Mouse (Mus musculus) lung, postnatal 14 days (tissue): Measurements from ENCODE around the gene Nbea.

ENCODE experiments used
- DNase-seq: peaks from one replicate; pipeline ENCODE4 v3.0.0; 2021

Gene Nbea

DNA sequence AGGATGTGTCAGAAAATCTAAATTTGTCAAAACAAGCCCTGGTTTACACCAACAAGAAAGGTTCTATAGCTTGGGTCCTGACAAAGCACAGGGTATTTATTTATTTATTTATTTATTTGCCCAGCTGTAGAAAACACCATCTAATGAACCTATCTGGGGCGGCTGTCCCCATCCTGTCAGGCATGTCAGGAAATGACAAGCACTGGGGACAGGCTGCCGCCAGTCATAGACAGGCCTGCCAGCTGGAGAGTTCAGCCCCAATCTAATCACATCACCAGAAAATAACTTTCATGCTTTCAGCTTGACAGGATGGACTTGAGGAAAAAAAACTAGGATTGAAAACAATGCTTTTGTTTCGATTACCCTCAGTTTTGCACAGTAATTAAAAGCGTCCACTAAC, 440.8 kb downstream of the Nbea start:
- DNase-seq: no peak

DNA sequence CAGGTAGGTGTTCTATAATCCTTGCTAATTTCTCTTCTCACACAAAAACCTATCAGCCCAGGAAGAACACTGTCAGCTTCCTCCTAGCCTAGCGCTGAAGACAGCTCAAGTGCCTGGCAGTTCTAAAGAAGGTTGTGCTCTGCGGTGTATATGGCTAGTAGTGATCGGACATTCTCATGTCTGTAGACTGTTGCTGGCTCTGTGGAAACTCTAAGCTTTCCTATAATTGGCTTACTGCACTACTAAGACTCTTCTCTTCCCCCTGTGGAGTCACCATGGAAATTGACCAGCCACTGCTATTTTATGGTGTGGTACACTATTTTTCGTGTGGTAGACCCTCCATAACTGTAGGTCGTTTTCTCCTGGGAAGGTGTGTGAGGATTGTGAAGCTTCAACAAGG, 441.3 kb downstream of the Nbea start:
- DNase-seq: no peak

DNA sequence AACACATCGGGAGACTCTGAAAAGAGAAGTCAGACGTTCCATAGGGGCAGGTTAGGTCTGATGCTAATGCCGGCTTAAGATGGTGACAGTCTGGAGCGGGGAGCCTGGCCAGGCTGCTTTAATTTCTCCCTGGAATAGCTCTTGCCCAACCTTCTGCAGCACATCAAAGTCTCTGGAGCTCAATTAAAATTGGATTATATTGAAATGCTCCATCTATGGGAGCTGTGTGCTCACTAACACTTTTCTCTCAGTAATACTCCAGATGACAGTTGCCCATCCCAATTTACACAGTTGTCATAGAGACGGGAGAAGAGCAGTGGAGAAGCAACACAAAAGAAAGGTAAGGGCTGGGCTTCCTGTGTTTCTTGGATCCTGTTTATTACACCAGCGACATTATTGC, 442.1 kb downstream of the Nbea start:
- DNase-seq: no peak

DNA sequence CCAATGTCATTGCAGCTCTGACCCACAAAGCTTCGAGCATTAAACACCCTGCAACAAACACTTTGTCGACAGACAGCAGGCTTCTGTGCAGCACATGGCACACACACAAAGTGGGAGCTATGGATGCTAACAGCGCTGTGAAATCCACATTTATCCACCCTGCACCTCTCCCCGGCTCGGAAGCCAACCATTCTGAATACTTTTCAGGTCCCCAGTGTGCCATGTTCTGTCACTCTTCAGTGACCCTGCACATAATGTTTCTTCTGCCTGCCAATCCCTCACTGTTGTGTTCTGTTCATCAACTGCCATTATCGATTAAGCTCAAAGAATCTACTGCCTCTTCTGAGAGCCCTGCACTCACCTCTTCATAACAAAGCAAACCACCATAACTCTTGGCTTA, 449.8 kb downstream of the Nbea start:
- no peak for DNase-seq

DNA sequence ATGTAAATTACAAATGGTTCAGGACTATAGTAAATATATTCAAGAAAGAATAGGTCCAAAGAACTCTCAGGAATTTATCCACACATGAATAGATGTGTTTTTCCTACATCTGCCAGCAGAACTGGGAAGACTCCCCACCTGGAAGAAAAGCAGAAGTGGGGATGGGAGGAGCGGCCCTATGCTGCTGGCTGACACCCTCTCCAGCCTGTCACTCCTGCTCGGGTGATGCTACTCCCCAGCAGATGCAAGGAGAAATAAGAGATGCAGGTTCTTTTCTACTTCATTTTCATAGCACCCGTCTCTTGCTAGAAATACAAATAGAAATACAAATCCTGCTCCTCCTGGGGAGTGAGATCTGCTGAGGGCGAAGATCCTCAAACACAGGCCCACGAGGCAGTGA, 453.0 kb downstream of the Nbea start:
- DNase-seq: no peak

DNA sequence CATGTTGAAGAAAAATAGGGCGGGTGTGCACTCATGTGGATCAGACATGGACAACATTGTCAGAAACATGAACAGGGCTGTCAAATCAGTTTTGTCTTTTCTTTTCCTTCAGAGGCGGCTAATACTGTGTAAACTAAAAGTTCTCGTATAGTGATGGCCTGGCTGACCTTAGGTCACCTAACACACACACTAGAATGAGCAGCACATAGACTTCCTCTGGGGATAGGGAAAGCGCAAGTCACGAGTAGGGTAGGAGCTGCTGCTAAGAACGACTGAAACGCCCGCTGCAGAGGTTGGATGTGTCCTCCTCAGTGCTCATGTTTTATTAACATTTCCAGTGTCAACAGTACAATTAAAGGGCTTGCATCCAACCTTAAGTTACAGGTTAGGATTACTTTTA, 453.4 kb downstream of the Nbea start:
- DNase-seq: no peak

DNA sequence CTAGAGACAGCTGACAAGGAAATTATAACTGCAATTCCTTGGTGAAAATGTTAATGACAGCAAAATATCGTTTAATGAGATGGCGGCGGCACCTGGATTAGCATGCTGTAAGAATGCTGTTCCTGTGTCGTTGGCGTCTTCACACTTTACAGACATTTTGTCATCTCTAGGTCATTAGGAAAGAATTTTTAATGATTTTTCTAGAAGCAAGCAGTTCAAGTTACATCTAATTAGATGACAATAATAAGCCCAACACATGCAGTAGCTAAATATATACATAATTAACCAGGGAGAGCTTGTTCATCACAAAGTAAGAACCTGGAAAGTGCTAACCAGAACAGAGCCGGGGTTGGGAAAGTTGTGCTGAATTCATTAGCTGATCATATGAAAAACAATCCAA, 469.2 kb downstream of the Nbea start:
- DNase-seq: no peak

DNA sequence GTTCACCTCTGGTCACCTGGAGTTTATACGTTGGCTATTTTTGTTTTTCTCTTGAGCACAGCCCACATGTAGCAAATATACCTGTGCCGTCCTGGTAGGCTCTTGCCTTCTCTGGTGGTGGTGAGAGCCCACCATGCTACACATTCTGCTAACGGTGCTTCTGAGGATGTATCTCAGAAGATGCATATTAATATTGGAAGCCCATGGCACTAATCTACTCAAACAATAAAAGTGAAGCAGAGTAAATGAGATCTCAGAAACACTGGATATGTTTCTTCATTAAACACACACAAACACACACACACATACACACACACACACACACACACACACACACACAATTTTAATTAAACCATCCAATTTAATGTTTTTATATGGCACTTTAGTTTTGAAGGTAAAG, 469.6 kb downstream of the Nbea start:
- DNase-seq: no peak

DNA sequence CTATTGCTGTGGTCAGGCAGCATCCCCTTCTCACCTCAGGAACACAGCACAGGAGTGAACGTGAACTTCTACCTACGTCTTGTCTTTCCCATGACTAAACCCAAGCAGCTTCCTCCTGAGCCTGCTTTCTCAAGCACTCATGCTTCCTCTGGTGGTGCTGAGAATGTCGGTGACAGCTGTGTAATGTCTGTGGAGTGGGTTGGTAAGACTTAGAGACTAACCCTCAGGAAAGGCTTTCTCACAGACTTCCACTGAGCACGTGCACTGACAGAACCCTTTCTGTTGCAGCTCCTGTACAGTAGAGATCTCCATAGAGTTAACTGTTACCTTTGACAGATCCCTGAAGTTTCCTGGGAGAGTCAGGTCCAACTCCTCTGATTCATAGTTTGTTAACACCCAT, 473.2 kb downstream of the Nbea start:
- DNase-seq: no peak

DNA sequence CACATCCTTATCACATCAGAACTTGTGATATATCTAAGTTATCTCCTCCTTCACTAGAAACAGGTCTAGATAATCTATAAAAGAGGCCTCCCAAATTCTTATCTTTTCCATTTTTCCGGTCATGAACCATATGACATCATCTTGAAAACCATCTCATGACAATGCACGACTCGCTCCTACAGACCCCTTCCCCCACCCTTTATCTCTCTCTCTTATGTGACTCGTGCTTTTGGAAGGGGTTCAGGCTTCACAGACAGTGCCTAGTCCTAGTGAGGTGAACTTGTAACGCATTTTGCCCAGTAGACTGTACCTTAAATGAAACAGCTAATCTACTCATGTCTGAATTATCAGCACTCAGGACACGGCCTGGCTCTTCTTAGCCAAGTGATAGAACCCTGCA, 481.9 kb downstream of the Nbea start:
- no peak for DNase-seq

DNA sequence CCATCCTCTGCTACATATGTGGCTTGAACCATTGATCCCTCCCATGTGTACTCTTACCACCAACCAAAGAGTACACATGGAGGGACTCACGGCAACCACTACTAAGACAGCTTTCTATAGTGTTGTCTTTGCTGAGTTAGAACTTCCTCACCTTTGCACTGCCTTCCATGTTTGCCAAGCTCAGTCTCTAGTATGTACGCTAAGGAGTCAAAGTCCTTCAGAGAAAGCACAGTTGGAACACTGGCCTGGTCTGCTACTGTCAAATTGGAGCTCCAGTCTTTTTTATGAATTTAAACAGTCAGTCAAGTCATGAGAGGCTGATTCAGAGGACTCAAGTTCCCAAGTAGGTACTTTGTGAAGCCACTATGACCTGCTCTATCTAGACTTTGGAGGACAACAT, 486.3 kb downstream of the Nbea start:
- DNase-seq: no peak

DNA sequence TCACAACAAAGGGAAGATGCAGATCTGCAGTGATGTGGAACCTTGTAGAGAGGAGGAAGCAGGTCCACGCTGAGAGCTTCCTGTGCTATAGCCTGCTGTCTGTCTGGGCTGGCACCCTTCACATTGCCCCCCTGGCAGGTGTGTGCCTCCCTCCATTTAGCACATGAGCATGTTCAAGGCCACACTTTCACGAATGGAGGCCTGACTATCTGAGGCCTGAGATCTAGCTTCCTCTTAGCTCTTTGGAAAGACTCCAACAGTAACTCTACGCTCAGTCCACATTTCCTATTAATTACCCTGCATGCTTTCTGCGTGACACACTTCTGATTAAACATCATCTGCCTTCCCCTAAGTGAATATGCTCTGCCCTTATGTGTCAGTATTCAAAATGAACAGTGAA, 490.4 kb downstream of the Nbea start:
- no peak for DNase-seq

DNA sequence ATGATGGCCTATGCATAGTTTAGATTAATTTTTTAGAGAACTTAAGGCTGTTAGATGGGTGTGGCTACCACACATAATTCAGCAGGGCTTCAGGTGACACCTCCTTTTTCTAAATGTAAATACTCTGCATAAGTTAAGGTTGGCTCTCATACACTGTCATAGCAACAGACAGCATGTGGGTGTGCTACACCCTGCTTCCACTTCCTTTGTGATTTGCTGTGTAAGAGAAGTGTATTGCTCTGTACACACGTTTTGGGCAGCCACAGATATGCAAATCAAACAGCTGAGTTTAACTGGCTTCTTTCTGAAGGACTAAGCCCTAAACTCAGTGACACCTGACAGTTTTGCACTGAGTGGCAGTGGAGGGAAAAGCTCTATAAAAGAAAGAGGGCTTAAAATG, 495.4 kb downstream of the Nbea start:
- DNase-seq: no peak

DNA sequence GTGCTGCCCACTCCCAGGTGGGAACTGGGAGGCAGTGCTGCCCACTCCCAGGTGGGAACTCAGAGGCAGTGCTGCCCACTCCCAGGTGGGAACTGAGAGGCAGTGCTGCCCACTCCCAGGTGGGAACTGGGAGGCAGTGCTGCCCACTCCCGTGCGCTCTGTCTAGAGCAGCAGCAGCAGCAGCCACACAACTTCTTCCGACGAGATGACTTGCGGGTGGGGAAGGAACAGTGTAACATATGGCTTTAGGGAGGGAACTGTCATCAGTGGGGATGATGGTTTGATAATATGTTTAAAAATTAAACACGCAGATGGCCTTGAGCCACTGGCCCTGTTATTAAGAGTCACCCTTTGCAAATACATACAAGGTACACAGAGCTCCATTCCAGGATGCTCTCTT, 496.5 kb downstream of the Nbea start:
- no peak for DNase-seq

DNA sequence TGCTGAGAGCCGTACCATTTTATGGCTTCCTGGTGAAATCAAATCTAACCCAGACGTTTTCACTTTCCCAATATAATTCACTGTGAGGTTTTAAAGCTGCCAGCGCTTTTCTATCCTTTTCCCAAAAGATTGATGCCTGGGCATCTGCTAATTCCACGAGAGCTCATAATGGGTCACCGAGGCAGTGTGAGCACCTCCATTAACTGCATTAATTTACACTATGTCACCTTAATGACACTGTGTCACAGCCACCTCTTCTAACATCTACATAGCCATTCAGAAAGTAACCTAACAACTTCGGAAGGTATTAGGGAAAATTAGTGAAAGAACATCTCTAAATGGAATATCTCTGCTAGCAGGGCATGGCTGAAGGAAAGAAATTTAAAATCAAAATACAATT, 497.9 kb downstream of the Nbea start:
- DNase-seq: no peak

DNA sequence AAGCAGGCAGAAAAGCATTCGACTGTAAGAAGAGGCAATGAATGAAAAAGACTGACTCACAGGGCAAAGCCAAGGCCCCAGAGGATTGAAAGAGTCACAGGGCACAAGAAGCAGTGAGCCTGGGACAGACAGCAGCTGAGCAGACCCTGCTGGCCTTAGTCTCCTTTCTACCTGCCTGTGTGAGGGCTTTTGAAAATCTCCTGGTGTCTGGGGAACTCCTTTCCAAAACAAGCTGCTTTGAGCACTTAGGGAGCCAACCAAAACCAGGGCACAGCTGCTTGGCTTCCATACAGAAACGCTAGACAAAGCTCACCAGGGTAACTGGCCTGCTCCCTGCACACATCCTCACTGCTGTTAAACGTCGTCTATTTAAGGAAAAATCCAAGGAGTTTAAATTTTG, 498.6 kb downstream of the Nbea start:
- no peak for DNase-seq

DNA sequence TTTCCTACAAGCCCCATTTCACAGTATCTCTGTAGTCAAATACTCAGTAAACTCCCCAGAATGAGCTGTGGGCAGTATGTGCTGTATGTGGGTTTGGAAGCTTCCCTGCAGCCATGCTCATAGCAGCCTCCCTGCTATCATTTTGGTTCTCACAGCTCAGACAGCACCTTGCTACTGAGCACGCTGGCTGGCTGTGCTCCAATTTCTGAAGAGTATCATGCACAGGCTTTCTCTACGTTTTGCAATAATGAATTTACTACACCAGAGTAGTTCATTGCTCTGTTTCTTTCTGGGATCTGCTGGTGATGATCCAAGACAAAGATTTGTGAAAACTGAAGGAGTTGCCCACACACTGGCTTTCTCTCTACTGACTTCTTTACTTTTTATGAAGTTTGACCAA, 505.8 kb downstream of the Nbea start:
- DNase-seq: no peak

DNA sequence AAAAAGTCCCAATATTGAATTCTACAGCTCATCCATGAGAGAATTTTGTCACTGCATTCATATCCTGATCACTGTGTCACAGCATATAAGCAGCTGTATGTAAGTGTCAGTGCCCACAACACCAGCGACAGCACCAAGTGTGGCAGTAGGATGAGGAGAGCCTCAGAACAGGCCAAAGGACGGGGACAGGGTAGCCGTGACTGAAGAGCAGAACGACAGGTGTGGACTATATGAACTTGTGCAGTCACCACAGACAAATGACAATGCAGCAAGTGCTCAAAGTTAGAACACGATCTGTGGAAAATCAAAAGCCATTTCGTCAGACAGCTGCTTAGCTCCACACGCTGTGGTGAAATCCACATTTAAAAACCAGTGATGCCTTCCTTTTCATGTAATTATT, 509.3 kb downstream of the Nbea start:
- no peak for DNase-seq

DNA sequence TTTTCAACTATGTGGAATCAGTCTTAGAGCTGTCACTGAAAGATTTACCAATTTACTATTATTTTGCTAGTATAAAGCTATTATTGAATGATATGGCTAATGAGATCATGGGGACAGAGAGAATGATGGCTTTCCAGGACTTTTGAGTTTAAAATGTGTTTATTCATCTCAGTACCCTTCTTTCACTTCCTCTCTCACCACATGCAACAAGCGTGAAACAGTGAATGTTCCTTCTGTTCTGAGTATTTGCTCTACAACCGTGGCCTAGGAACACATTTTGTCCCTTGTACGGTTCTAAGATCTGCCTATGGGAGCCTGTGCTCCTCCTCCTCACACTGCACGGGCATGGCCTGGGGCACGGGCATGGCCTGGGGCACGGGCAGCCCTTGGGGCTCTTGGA, 516.5 kb downstream of the Nbea start:
- DNase-seq: no peak

DNA sequence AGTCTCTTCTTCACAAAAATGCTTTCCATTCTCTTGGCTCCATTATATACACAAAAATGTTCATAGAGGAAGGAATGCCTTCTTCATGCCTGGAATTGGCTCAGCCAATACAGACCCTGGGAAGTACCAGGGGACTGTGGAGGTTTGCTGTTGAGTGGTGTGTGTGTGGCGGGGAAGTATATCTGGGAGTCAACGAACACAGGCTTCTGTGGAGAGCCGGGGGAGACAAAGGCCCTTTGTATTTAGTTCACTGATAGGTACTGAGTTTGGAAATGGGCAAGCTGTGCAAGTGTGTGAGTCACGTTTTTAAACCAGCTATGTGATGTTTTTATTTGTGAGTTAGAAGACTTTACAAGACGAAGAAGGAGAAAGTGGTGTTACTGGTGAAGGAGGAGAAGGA, 517.6 kb downstream of the Nbea start:
- DNase-seq: no peak

DNA sequence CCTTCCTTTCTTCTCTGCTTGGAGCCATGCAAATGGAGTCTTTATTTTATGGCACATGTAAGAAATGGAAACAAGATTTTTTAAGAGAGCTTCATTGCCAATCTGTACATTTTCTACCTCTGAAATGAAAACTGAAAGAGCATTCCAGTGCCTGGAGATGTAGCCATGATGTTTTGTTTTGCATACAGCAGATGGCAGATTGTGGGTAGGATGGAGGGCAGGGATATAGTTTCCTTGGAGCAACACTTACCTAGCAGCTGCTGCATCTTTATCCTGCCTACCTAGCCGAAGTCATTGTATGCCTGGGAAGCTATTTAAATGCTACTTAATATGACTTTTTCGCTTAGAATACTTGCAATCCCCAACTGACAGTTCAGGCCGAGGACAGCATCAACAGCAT, 518.8 kb downstream of the Nbea start:
- no peak for DNase-seq

DNA sequence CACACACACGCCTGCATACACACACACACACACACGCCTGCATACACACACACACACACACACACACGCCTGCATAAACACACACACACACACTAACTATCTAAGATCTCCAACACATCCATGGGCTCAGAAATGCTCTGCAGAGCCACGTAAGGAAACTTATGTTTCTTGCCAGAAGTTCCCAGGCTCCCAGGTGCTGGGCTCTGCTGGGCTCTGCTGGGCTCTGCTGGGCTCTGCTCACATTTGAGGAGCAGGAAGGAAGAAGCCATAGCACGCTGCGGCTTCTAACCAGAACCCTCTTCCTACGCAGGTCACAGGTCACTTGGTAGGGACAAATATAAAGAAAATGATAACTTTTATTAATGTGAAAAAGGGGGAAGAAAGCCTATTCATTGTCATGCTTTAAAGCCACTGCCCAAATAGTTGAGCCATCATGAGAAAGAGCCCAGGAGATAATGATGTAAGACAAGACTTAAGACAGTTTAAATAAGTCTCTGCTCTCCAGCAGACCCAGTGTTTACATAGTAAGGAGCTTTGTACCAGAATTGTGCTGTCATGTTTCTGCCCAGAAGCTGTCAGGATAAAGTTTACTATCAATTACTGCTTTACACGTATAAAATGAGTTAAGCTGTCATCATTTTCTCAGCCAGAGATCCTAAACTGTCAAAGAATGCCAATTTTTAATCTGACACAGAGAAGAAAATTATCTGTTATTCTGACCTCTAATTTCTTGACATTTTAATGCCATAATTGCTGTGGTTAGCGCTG, 521.6 kb downstream of the Nbea start:
- DNase-seq: peak; percentile 8

DNA sequence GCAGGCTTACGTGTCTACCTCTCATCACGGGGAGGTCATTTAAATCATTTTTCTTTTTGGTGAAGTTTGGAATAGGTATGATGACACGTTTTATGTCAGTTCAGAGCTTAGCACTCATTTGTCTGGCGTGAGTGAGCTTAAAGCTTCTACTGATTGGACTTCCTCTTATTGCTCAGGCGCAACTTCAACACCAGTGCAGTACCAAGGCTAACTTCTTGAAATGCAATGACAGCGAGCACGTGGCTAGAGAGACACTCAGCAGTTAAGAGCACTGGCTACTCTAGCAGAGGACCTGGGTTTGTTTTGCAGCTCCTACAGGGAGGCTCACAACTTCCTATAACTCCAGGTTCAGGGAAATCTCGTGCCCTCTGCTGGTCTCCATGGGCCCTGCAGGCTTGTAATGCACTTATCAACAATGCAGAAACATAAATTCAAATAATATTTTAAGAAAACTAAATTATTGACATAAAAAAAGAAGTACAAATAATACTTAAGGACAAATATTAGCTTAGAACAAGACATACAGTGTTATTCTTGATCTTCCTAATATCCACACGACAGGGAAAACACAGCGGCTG, 523.2 kb downstream of the Nbea start:
- DNase-seq: no peak

DNA sequence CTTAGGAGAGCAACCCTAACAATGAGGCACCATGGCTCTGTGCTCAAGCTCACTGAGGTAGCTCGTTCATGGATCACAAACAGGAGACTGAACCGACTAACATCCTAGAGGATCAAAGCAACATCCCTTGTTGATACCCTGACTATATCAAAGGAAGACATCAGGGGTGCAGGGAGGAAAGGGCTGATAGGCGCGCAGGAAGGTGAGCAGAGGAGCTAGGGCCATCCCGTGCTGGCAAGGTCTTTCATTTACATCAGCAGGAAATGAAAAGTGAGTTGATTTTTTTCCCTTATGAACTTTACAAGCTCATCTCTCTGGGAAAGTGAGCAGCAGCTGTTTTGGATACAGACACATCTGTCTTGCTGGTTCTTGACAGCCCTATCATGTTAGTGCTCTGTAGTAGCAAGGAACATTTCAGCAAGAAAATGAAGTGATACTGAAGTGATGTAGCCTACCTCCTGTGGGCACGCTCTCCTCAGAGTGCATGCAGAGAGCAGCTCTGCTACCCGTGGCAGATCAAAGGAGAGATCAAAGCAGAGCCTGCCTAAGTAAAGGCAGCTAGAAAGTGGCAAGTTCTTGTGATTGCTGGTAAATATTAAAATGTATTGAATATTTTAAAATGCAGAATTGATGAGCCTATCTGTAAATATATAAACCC, 523.8 kb downstream of the Nbea start:
- DNase-seq: no peak

DNA sequence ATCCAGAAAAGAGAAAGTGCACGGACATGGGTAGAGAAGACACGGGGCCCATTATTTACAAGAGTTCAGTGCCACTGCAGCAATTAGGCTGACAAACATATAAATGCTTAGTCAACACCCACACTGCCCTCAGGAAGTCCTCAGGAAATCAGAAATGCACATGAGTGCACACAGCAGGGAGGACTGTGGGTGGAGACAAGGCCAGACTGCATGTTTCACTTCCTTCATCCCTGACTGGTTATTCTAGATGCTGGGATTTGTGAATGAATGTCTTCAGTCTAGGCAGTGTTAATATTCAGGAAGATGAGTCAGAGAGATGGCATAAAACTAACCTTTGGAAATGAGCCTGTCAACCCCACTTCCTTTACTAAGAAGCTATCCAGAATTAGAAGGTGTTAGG, 531.2 kb downstream of the Nbea start:
- no peak for DNase-seq
